Mouse (Mus musculus) left cerebral cortex, postnatal 14 days (tissue): ENCODE data around the gene Adgrf2. TPM values are rescaled to one million over a fixed set of nuclear protein-coding genes. Genes with fewer than 3 reads are reported as not detected.

Source experiments
- total RNA-seq, 2 experiments: library from RNA; stranded (reverse); gene quantifications; 2 replicates each; pipeline ENCODE4 v1.2.3; 2021

Gene Adgrf2
- total RNA-seq, 2 experiments from 2014 or later: 0.44 to 0.68 TPM

Other genes with a start within 250 kb of the Adgrf2 start
- under 1 TPM in 1 of 2 experiments, not detected in 1; 0.17 TPM for gene Opn5, start 130.8 kb downstream of the Adgrf2 start, total RNA-seq
- gene Adgrf4, start 49.9 kb downstream of the Adgrf2 start, total RNA-seq: under 1 TPM; 0.57 to 0.59 TPM
- gene Cd2ap, start 134.5 kb upstream of the Adgrf2 start, total RNA-seq: 10 to 100 TPM; 18.8 to 19.4 TPM